Mouse (Mus musculus) liver, postnatal 0 days (tissue): ENCODE measurements around the gene Smim11.

Source experiments
- CTCF ChIP-seq: sonication (generic); IDR thresholded peaks from 2 replicates; pipeline ENCODE4 v1.5.1; 2016; ENCODE audit warnings: antibody characterized with exemption, low read depth
- EP300 ChIP-seq: IDR thresholded peaks from 2 replicates; pipeline ENCODE4 v1.6.1; 2016; ENCODE audit warnings: antibody characterized with exemption, low read depth, mild to moderate bottlenecking

DNA sequence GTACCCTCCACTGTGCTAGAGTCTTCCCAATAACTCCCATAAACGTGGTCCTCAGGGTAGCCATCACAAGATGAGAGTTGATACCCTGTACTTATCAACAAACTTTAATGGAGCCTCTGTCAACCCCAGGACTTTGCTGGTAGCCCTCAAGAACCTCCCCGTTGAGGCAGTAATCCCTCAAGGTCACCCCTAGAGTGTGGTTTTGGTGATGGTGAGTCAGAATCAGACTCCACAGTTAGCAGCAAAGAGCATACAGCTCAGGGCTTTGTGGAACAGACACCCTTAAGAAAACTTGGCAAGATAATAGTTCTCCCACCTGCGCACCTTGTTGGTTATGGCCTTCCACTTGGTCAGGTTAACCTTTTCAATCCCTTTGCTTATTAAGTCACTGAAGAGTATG lies 19.3 kb downstream of the Smim11 start:
- no peak for TF ChIP-seq CTCF
- TF ChIP-seq EP300: no peak
